Mouse (Mus musculus) ES-E14 (cell line): ENCODE results near the gene Nt5dc1. TPM values are rescaled to one million over a fixed set of nuclear protein-coding genes. Genes with fewer than 3 reads are reported as not detected.

Source experiments
- DNase-seq: peaks from one replicate; pipeline ENCODE4 v3.0.0-alpha.2; 2013; ENCODE audit warnings: low read depth, low spot score
- H3K27ac ChIP-seq: 2 replicates; pipeline ENCODE4 v1.5.1; 2012; ENCODE audit warnings: low read depth, mild to moderate bottlenecking, low read length, moderate library complexity, mixed read lengths; ENCODE audit not compliant: poor library complexity, insufficient read depth, severe bottlenecking
- H3K36me3 ChIP-seq: 2 replicates; pipeline ENCODE4 v1.6.1; 2012; ENCODE audit warnings: mild to moderate bottlenecking, low read length, moderate library complexity, mixed read lengths; ENCODE audit not compliant: control insufficient read depth, poor library complexity, insufficient read depth, severe bottlenecking
- H3K4me1 ChIP-seq, 2 experiments: fragments of 150-350 bp in 1 of 2; sonication (generic) in 1 of 2; 2 replicates each; pipeline ENCODE4 v1.6.1; 2012; ENCODE audit warnings: low read length in 2 of 2, mild to moderate bottlenecking in 1 of 2, mixed read lengths in 1 of 2; ENCODE audit not compliant: control insufficient read depth in 2 of 2, insufficient read depth in 2 of 2, poor library complexity in 1 of 2
- H3K4me3 ChIP-seq, 2 experiments: fragments of 150-350 bp in 1 of 2; sonication (generic) in 1 of 2; 2 replicates each; pipeline ENCODE4 v1.5.1; 2012; ENCODE audit warnings: low read length in 2 of 2, low read depth in 1 of 2, mild to moderate bottlenecking in 1 of 2, mixed read lengths in 1 of 2; ENCODE audit not compliant: insufficient read depth in 1 of 2, poor library complexity in 1 of 2, severe bottlenecking in 1 of 2
- H3K9ac ChIP-seq: 2 replicates; pipeline ENCODE4 v1.6.1; 2012; ENCODE audit warnings: low read depth, mild to moderate bottlenecking, low read length, mixed read lengths; ENCODE audit not compliant: poor library complexity, insufficient read depth, severe bottlenecking
- H3K9me3 ChIP-seq: fragments of 150-350 bp; sonication (generic); 2 replicates; pipeline ENCODE4 v1.6.1; 2012; ENCODE audit warnings: low read depth, mild to moderate bottlenecking, low read length; ENCODE audit not compliant: control insufficient read depth, insufficient read depth
- CHD2 ChIP-seq: IDR thresholded peaks from 2 replicates; pipeline ENCODE4 v1.6.1; 2014; ENCODE audit warnings: mild to moderate bottlenecking, low read depth, low read length, inconsistent platforms
- HCFC1 ChIP-seq: IDR thresholded peaks from 2 replicates; pipeline ENCODE4 v1.6.1; 2012; ENCODE audit warnings: low read length, inconsistent platforms, borderline replicate concordance; ENCODE audit not compliant: insufficient read depth
- MAFK ChIP-seq: IDR thresholded peaks from 2 replicates; pipeline ENCODE4 v1.6.1; 2014; ENCODE audit warnings: mild to moderate bottlenecking, low read depth, low read length, inconsistent platforms; ENCODE audit not compliant: insufficient read depth
- ZC3H11A ChIP-seq: IDR thresholded peaks from 2 replicates; pipeline ENCODE4 v1.6.1; 2012; ENCODE audit warnings: low read depth, mild to moderate bottlenecking, inconsistent platforms, low read length, borderline replicate concordance
- ZNF384 ChIP-seq: IDR thresholded peaks from 2 replicates; pipeline ENCODE4 v1.6.1; 2012; ENCODE audit warnings: low read depth, low read length, inconsistent platforms
- in situ Hi-C, 2 experiments: fragments of 600-800 bp; cut with MboI; formaldehyde crosslinking; loops; one replicate each; pipeline ENCODE4 v1.15.1; 2025; ENCODE audit warnings: low sequenced_read_pairs in 2 of 2, inconsistent platforms in 1 of 2; ENCODE audit not compliant: unreplicated experiment in 2 of 2
- total RNA-seq: library from RNA; depleted of rRNA; stranded (reverse); fragments of 300-350 nt; gene quantifications from 2 replicates; pipeline ENCODE4 v1.2.3, GENCODE M21; 2012

Gene Nt5dc1
- total RNA-seq, 1 experiment, result 8.3 TPM

- in situ Hi-C loops, result no loop called here
- no peak for DNase-seq
- H3K9ac ChIP-seq, result no peak overlapping the region
- H3K27ac ChIP-seq, result no peak overlapping the region
- no peak for TF ChIP-seq MAFK
- no peak for TF ChIP-seq ZNF384
- no peak for TF ChIP-seq CHD2
- no peak for TF ChIP-seq HCFC1
- TF ChIP-seq ZC3H11A, result no peak
- no peak overlapping the region for H3K4me3 ChIP-seq
- H3K9me3 ChIP-seq, result no peaks in the 10 kb centered on the region
- no peaks in the 10 kb centered on the region for H3K4me1 ChIP-seq
- no peaks in the 10 kb centered on the region; the same call in 1 of the 2 replicates for H3K36me3 ChIP-seq
Observed at GRCm38 (mm10) chr10:34309915-34310685, 108.3 kb downstream of the Nt5dc1 start.

- H3K27ac ChIP-seq, result no peak overlapping the region
- H3K4me3 ChIP-seq, result no peak overlapping the region
- H3K4me1 ChIP-seq, result no peaks in the 10 kb centered on the region
- no peaks in the 10 kb centered on the region for H3K9me3 ChIP-seq
- DNase-seq, result no peak
- no peak for TF ChIP-seq ZNF384
- TF ChIP-seq HCFC1, result no peak
- no peak for TF ChIP-seq MAFK
- no peak for TF ChIP-seq ZC3H11A
- TF ChIP-seq CHD2, result no peak
- H3K9ac ChIP-seq, result no peak overlapping the region
- H3K36me3 ChIP-seq, result no peaks in the 10 kb centered on the region
- in situ Hi-C loops, result no loop called here
Observed at GRCm38 (mm10) chr10:34307070-34307469, 111.3 kb downstream of the Nt5dc1 start.

GRCm38 (mm10) chr10:34300368-34300767 is 118.0 kb downstream of the Nt5dc1 start:
- no peak for DNase-seq
- no peaks in the 10 kb centered on the region for H3K36me3 ChIP-seq
- peaks cover 0 to 3% of the 10 kb centered on the region in 2 experiments; a peak in 1 of 4 replicates for H3K4me1 ChIP-seq
- in situ Hi-C loops, result no loop called here
- no peak overlapping the region for H3K27ac ChIP-seq
- no peaks in the 10 kb centered on the region for H3K9me3 ChIP-seq
- H3K4me3 ChIP-seq, result no peak overlapping the region
- no peak for TF ChIP-seq HCFC1
- no peak overlapping the region for H3K9ac ChIP-seq

GRCm38 (mm10) chr10:34297980-34298753 is 120.2 kb downstream of the Nt5dc1 start:
- DNase-seq, result no peak
- H3K9ac ChIP-seq, result peak overlapping the region; percentile 47
- in situ Hi-C loops, result no loop called here
- no peak overlapping the region for H3K27ac ChIP-seq
- no peaks in the 10 kb centered on the region for H3K36me3 ChIP-seq
- H3K4me3 ChIP-seq, result peak overlapping the region; percentile 75 to 77
- no peaks in the 10 kb centered on the region for H3K9me3 ChIP-seq
- peaks cover 0 to 3% of the 10 kb centered on the region in 2 experiments; a peak in 1 of 4 replicates for H3K4me1 ChIP-seq
- no peak for TF ChIP-seq MAFK
- TF ChIP-seq ZC3H11A, result no peak
- no peak for TF ChIP-seq HCFC1
- TF ChIP-seq CHD2, result no peak
- TF ChIP-seq ZNF384, result no peak
